Mouse (Mus musculus) hindbrain, postnatal 0 days (tissue): Measurements from ENCODE around the gene 4930455H04Rik. TPM values are rescaled to one million over a fixed set of nuclear protein-coding genes. Genes with fewer than 3 reads are reported as not detected.

Experiments used
- ATAC-seq: fragments of 200-750 bp; cut with Nextera tagmentation; 2 replicates; pipeline ENCODE4 v1.8.0; 2017; ENCODE audit warnings: mild to moderate bottlenecking, moderate TSS enrichment, moderate library complexity
- DNase-seq: peaks from one replicate; pipeline ENCODE4 v3.0.0-alpha.2; 2015; ENCODE audit warnings: low spot score
- H3K27ac ChIP-seq: fragments of 300-500 bp; sonication (generic); 2 replicates; pipeline ENCODE4 v1.5.1; 2014; ENCODE audit warnings: mild to moderate bottlenecking
- H3K27me3 ChIP-seq: fragments of 300-500 bp; sonication (generic); 2 replicates; pipeline ENCODE4 v1.6.1; 2014; ENCODE audit warnings: low read length, mixed read lengths; ENCODE audit not compliant: insufficient read depth
- H3K36me3 ChIP-seq: fragments of 300-500 bp; sonication (generic); 2 replicates; pipeline ENCODE4 v1.6.1; 2014; ENCODE audit warnings: low read length, mixed read lengths; ENCODE audit not compliant: insufficient read depth
- H3K4me1 ChIP-seq: fragments of 300-500 bp; sonication (generic); 2 replicates; pipeline ENCODE4 v1.6.1; 2014; ENCODE audit warnings: antibody characterized with exemption, low read length, mixed read lengths; ENCODE audit not compliant: insufficient read depth
- H3K4me2 ChIP-seq: fragments of 300-500 bp; sonication (generic); 2 replicates; pipeline ENCODE4 v1.6.1; 2014; ENCODE audit warnings: low read depth, mild to moderate bottlenecking, low read length, moderate library complexity, mixed read lengths
- H3K4me3 ChIP-seq: fragments of 300-500 bp; sonication (generic); 2 replicates; pipeline ENCODE4 v1.5.1; 2014; ENCODE audit warnings: low read length
- H3K9ac ChIP-seq: fragments of 300-500 bp; sonication (generic); replicated peaks from 2 replicates; pipeline ENCODE4 v1.6.1; 2014; ENCODE audit warnings: mild to moderate bottlenecking, low read length, moderate library complexity, mixed read lengths
- H3K9me3 ChIP-seq: fragments of 300-500 bp; sonication (generic); 2 replicates; pipeline ENCODE4 v1.6.1; 2016; ENCODE audit warnings: low read length, mixed read lengths
- CTCF ChIP-seq: IDR thresholded peaks from 2 replicates; pipeline ENCODE4 v1.5.1; 2016; ENCODE audit warnings: antibody characterized with exemption, control low read depth, low read depth
- WGBS: fragments of 180-500 bp; shearing (Covaris S2); extraction: QIAGEN DNeasy Blood & Tissue Kit; methylation state at CpG from one replicate; pipeline ENCODE4 v1.1.7; 2014; 5-methylcytosine and 5-hydroxymethylcytosine counted together
- polyA plus RNA-seq: library from polyadenylated mRNA; unstranded; fragments of >200 nt; fragmentation: Nextera tagmentation; extraction: Ambion mirVana; gene quantifications from 2 replicates; pipeline ENCODE4 v1.2.1, GENCODE M21; 2015
- total RNA-seq: library from RNA; depleted of rRNA; stranded (reverse); fragments of >200 nt; gene quantifications from 2 replicates; pipeline ENCODE4 v1.2.3, GENCODE M21; 2014; rRNA removed

Gene 4930455H04Rik
- total RNA-seq, result not detected in 2 replicates
- polyA plus RNA-seq, result not detected in 2 replicates

DNA sequence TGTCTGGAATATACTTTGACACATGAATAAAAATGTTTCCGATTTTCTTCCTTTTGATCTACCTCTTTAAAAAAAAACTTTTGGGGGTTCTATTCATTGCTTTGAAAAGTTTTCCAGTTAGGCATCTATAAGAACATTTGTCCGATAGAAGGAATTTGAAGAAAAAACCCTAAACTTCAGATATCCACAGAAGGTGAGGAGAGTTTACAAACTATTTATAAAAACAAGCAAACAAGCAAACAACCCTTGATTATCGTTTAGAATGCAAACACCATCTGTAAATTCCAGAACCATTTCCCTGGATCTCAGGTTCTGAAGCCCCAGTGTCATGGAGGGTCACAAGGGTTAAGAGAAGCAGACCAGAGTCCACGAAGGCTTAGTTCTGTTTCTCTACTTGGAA lies at the start of gene 4930455H04Rik:
TSS of gene 4930455H04Rik (plus strand) at position 301 of the 400 bp plus-strand sequence.
- Histone ChIP-seq H3K36me3 (no peaks in the 10 kb centered on the region), H3K4me1 (no peaks in the 10 kb centered on the region; the same call in 1 of the 2 replicates), H3K27ac (peak within 1 kb of the TSS; percentile 76), H3K9ac (peak within 1 kb of the TSS; percentile 53), H3K27me3 (no peaks in the 10 kb centered on the region), H3K9me3 (no peaks in the 10 kb centered on the region), H3K4me3 (peak within 1 kb of the TSS; percentile 47), H3K4me2 (peak within 1 kb of the TSS; percentile 71)
- WGBS, result 46% methylated on average over 4 of the region's 4 CpGs
- DNase-seq (no peak), ATAC-seq (no peak)
- TF ChIP-seq CTCF, result no peak

DNA sequence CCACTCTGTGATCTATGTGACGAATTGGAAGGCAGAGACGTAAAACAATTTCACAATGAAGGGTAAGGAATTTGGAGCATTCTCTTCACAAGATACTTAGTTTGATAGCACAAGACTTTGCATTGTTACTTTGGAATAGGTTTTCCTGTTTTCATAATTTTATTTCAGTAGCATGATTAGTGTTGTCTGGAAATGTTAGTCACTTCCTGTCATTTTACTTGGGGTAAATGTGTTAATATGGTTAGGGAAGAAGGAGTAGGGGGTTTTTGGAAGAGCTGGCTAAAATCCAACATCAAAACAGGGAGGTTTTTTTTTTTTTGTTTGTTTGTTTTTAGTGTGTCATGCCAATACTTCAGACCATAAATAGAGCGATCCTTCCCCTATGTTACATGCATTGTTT lies 46.5 kb upstream of the 4930455H04Rik start:
- no peak for ATAC-seq
- WGBS, result 81% methylated on average over 3 of the region's 3 CpGs
- no peak for TF ChIP-seq CTCF

DNA sequence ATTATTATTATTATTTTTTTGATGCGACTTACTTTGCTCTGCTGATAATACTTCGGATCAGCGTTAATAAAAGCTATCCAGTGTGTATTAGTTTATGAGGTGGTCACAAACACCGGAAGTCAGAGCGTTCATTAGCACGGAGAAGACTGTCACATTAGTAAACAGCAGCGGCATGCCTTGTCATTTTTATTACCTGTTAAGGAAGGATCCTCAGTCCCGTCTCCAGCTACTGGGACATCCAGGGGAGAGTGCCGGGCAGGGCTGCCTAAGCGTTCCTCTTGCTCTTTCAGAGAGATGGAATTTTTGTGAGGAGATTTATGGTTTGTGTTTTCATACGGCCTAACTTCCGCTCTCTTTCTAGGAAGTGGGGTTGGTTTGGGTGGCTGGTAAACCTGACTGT lies 45.0 kb upstream of the 4930455H04Rik start:
- Histone ChIP-seq H3K27ac (no peak overlapping the region), H3K9ac (no peak overlapping the region), H3K4me1 (no peaks in the 10 kb centered on the region), H3K36me3 (no peaks in the 10 kb centered on the region), H3K4me2 (no peak overlapping the region), H3K4me3 (no peak overlapping the region), H3K9me3 (no peaks in the 10 kb centered on the region), H3K27me3 (no peaks in the 10 kb centered on the region)
- ATAC-seq (no peak), DNase-seq (no peak)
- TF ChIP-seq CTCF, result no peak
- 86% methylated on average over 12 of the region's 12 CpGs for WGBS

More for the DNA sequence above, 46.5 kb upstream of the 4930455H04Rik start:
- Histone ChIP-seq H3K4me1 (no peaks in the 10 kb centered on the region), H3K4me3 (no peak overlapping the region), H3K4me2 (no peak overlapping the region), H3K36me3 (no peaks in the 10 kb centered on the region), H3K9ac (no peak overlapping the region), H3K27ac (no peak overlapping the region), H3K27me3 (no peaks in the 10 kb centered on the region), H3K9me3 (no peaks in the 10 kb centered on the region)
- DNase-seq, result no peak

DNA sequence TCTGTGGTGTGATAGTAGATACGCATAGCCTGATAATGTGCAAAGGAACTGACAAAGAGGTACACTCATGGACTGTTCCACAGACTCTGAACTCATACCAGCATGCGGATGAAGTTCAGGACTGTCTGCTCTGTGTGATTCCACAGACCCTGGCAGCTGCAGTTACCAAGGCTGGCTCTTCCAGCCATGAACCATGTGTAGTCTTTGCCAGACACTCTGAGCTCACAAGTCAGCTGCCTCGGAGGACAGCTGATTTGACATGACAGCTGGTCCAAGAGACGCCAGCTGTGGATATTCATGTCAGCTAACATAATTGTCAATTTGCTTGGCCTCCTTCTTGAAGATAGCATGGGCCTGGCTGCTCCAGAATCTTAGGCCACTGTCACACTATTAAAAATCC lies 39.1 kb upstream of the 4930455H04Rik start:
- H3K27ac ChIP-seq, result no peak overlapping the region
- WGBS, result 61% methylated on average over 4 of the region's 4 CpGs
- H3K9me3 ChIP-seq, result no peaks in the 10 kb centered on the region
- peak; percentile 95 for ATAC-seq
- TF ChIP-seq CTCF, result no peak
- no peaks in the 10 kb centered on the region for H3K4me1 ChIP-seq
- no peak overlapping the region for H3K4me2 ChIP-seq
- peak; percentile 70 for DNase-seq
- H3K4me3 ChIP-seq, result no peak overlapping the region
- no peaks in the 10 kb centered on the region for H3K27me3 ChIP-seq
- no peaks in the 10 kb centered on the region for H3K36me3 ChIP-seq
- no peak overlapping the region for H3K9ac ChIP-seq

DNA sequence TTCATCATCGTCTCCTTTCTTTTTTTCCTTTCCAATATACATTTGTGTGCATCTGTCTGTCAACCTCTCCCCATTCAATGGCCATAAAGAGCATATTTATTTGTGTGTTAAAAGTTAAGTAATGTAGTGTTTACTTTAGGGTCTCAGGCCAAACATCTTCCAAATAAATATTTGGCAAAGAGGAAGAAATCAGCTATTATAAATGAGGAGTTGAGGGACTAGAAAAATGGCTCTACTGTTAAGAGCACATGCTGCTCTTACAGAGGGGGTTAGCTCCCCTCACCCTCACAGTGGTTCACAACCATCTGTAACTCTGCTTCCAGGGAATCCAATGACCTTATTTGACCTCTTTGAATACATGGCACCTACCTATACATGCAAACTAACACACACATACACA lies 34.9 kb upstream of the 4930455H04Rik start:
- H3K36me3 ChIP-seq, result no peaks in the 10 kb centered on the region
- H3K27me3 ChIP-seq, result no peaks in the 10 kb centered on the region
- WGBS, result 97% methylated on average over 1 of the region's 1 CpGs
- TF ChIP-seq CTCF, result no peak
- no peak overlapping the region for H3K27ac ChIP-seq
- no peak overlapping the region for H3K9ac ChIP-seq
- no peak overlapping the region for H3K4me2 ChIP-seq
- H3K4me3 ChIP-seq, result no peak overlapping the region
- no peaks in the 10 kb centered on the region for H3K9me3 ChIP-seq
- no peak for DNase-seq
- H3K4me1 ChIP-seq, result no peaks in the 10 kb centered on the region
- ATAC-seq, result no peak

DNA sequence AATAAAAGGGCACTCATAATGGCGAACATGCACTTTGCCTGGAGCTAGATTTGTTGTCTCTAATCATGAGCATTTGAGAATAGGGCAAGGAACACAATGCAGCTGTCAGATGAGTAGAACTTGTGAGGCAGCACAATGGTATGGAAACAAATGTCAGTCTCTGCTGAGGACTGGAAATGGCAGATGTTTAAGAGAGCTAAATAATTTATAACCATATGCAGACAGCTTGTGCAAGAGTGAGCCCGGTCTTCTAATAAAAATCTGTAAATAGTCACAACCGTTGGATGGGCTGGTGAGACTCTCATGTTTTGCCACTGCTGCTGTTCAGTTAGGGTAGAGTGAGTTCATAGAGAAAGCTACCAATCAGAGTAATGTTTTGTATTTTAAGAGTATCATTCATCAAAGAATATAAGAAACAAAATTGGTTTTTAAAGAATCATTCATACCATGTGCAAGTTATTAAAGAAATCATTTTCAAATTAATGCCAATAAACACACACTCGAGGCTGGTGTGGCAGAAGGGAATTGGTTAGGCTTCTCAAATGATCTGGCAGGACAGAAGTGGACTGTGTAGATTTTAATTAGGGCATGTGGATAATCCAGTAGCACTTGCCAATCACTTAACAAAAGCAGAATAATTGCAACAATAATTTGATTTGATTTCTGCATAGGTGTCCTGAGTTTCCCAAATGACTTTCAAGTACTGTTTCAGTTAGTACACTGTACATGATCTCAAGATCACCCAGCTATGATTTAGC lies 31.0 kb upstream of the 4930455H04Rik start:
- H3K4me3 ChIP-seq, result no peak overlapping the region
- 59% methylated on average over 4 of the region's 4 CpGs for WGBS
- TF ChIP-seq CTCF, result no peak
- no peaks in the 10 kb centered on the region for H3K36me3 ChIP-seq
- H3K9ac ChIP-seq, result no peak overlapping the region
- H3K9me3 ChIP-seq, result no peaks in the 10 kb centered on the region
- DNase-seq (no peak), ATAC-seq (no peak)
- no peak overlapping the region for H3K27ac ChIP-seq
- no peak overlapping the region for H3K4me2 ChIP-seq
- H3K4me1 ChIP-seq, result no peaks in the 10 kb centered on the region
- H3K27me3 ChIP-seq, result no peaks in the 10 kb centered on the region
